Mouse (Mus musculus): ENCODE data around the gene Trpc7.

GRCm38 (mm10) chr13:56853436-56853835 is 42.4 kb downstream of the Trpc7 start:
- TF ChIP-seq HCFC1 (IDR thresholded peaks at IDR 0.05; ENCODE audit: borderline replicate concordance, insufficient read depth, low read length): no peak
- no peak for TF ChIP-seq ZC3H11A (IDR thresholded peaks at IDR 0.05; ENCODE audit: borderline replicate concordance, low read depth, low read length)
- no peak for TF ChIP-seq CHD2 (IDR thresholded peaks at IDR 0.05; ENCODE audit: low read depth, low read length)
- no peak for TF ChIP-seq ZNF384 (IDR thresholded peaks at IDR 0.05; ENCODE audit: low read depth, low read length)
- TF ChIP-seq MAFK (IDR thresholded peaks at IDR 0.05; ENCODE audit: insufficient read depth, low read depth, low read length): no peak

Data from ES-E14 (cell line).